Mouse (Mus musculus) neural tube, embryonic 11.5 days (tissue): ENCODE data around the gene Slc5a8. TPM values are rescaled to one million over a fixed set of nuclear protein-coding genes. Genes with fewer than 3 reads are reported as not detected.

Experiments used
- ATAC-seq: fragments of 200-750 bp; cut with Nextera tagmentation; 2 replicates; pipeline ENCODE4 v1.8.0; 2017; ENCODE audit warnings: moderate number of reproducible peaks, mild to moderate bottlenecking, moderate TSS enrichment, moderate library complexity; ENCODE audit not compliant: insufficient read depth, low FRiP score, low TSS enrichment
- DNase-seq: peaks from one replicate; pipeline ENCODE4 v3.0.0-alpha.2; 2015; ENCODE audit warnings: low spot score
- H3K27ac ChIP-seq: fragments of 300-500 bp; sonication (generic); 2 replicates; pipeline ENCODE4 v1.5.1; 2014; ENCODE audit warnings: low read depth, mild to moderate bottlenecking, low read length
- H3K27me3 ChIP-seq: fragments of 300-500 bp; sonication (generic); 2 replicates; pipeline ENCODE4 v1.6.1; 2014; ENCODE audit warnings: mild to moderate bottlenecking, low read length, mixed read lengths; ENCODE audit not compliant: control insufficient read depth, insufficient read depth
- H3K36me3 ChIP-seq: fragments of 300-500 bp; sonication (generic); 2 replicates; pipeline ENCODE4 v1.6.1; 2014; ENCODE audit warnings: mild to moderate bottlenecking, low read length, moderate library complexity, mixed read lengths; ENCODE audit not compliant: control insufficient read depth, insufficient read depth
- H3K4me1 ChIP-seq: fragments of 300-500 bp; sonication (generic); 2 replicates; pipeline ENCODE4 v1.6.1; 2014; ENCODE audit warnings: low read length, mixed read lengths; ENCODE audit not compliant: control insufficient read depth, insufficient read depth
- H3K4me2 ChIP-seq: fragments of 300-500 bp; sonication (generic); 2 replicates; pipeline ENCODE4 v1.6.1; 2014; ENCODE audit warnings: low read depth, mild to moderate bottlenecking, moderate library complexity
- H3K4me3 ChIP-seq: fragments of 300-500 bp; sonication (generic); 2 replicates; pipeline ENCODE4 v1.5.1; 2014; ENCODE audit warnings: low read depth, low read length
- H3K9ac ChIP-seq: fragments of 300-500 bp; sonication (generic); 2 replicates; pipeline ENCODE4 v1.6.1; 2014; ENCODE audit warnings: mild to moderate bottlenecking, low read length
- H3K9me3 ChIP-seq: fragments of 300-500 bp; sonication (generic); 2 replicates; pipeline ENCODE4 v1.6.1; 2016; ENCODE audit warnings: low read length; ENCODE audit not compliant: control insufficient read depth
- WGBS: fragments of 180-500 bp; shearing (Covaris S2); extraction: QIAGEN DNeasy Blood & Tissue Kit; methylation state at CpG from one replicate; pipeline ENCODE4 v1.1.7; 2014; 5-methylcytosine and 5-hydroxymethylcytosine counted together
- polyA plus RNA-seq: library from polyadenylated mRNA; unstranded; fragments of >200 nt; fragmentation: Nextera tagmentation; extraction: Ambion mirVana; gene quantifications from 2 replicates; pipeline ENCODE4 v1.2.1, GENCODE M21; 2014

The Slc5a8 gene
- polyA plus RNA-seq: 0.07 TPM in 1 of 2 replicates, not detected in the other

DNA sequence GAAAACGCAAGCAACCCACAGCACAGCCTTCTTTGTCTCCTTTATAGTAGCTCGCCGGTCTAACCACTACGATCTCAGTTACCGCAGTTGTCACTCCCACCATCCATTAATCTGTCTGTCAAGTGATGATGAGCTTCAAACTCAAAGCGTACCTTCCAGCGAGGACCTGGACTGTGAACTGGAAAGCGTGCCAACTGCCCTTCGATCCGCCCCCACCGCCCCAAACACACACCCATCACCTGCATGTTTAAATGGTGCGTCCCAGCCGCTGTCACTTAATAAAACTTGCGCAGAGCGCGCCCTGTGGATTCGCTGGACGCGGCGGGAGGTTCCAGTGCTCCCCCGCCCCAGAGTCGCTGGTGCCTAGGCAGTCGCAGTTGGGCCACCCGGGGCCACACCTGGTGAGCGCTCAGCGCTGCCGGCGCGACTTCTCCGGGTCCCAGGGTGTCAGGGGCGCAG, at the start of gene Slc5a8:
Gene Slc5a8 (plus strand): TSS at position 361 of the 459 bp plus-strand sequence.
- Histone ChIP-seq H3K9me3 (no peaks in the 10 kb centered on the region), H3K4me2 (peak within 1 kb of the TSS; percentile 39), H3K4me1 (peaks cover 5% of the 10 kb centered on the region; the same call in 1 of the 2 replicates), H3K9ac (no peak within 1 kb of the TSS), H3K27me3 (peaks cover 15% of the 10 kb centered on the region), H3K36me3 (no peaks in the 10 kb centered on the region), H3K4me3 (peak within 1 kb of the TSS; percentile 16; the same call in 1 of the 2 replicates), H3K27ac (no peak within 1 kb of the TSS)
- ATAC-seq (no peak), DNase-seq (no peak)
- 3% methylated on average over 31 of the region's 31 CpGs for WGBS

- Histone ChIP-seq H3K4me3 (no peak overlapping the region), H3K27ac (no peak overlapping the region), H3K36me3 (no peaks in the 10 kb centered on the region), H3K9ac (no peak overlapping the region), H3K9me3 (no peaks in the 10 kb centered on the region), H3K4me2 (no peak overlapping the region), H3K27me3 (no peaks in the 10 kb centered on the region), H3K4me1 (no peaks in the 10 kb centered on the region)
- no peak for DNase-seq
- no peak for ATAC-seq
- 82% methylated on average over 7 of the region's 7 CpGs for WGBS
Observed at GRCm38 (mm10) chr10:88848876-88849476, 36.8 kb upstream of the Slc5a8 start.

DNA sequence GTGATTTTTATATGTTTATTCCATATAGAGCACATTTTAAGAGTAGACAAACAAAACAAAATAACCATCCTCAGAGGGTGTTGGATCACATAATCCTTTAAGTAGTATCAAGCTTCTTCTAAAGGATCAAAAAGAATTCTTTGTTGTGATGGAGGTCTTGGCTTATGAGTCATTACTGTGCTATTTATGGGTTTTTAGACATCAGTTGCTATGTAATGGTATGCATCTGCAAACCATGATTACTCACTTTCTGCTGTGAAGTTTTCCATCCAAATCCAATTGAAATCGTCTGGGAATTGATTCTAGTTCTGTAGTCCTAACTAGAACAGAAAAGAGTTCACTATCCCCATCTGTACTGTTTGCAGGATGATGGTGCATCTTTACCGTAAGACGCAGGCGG, 35.8 kb upstream of the Slc5a8 start:
- 90% methylated on average over 4 of the region's 4 CpGs for WGBS
- DNase-seq: no peak
- Histone ChIP-seq H3K9me3 (no peaks in the 10 kb centered on the region), H3K4me2 (no peak overlapping the region), H3K9ac (no peak overlapping the region), H3K27me3 (no peaks in the 10 kb centered on the region), H3K4me3 (no peak overlapping the region), H3K4me1 (no peaks in the 10 kb centered on the region), H3K36me3 (no peaks in the 10 kb centered on the region), H3K27ac (no peak overlapping the region)
- no peak for ATAC-seq

DNA sequence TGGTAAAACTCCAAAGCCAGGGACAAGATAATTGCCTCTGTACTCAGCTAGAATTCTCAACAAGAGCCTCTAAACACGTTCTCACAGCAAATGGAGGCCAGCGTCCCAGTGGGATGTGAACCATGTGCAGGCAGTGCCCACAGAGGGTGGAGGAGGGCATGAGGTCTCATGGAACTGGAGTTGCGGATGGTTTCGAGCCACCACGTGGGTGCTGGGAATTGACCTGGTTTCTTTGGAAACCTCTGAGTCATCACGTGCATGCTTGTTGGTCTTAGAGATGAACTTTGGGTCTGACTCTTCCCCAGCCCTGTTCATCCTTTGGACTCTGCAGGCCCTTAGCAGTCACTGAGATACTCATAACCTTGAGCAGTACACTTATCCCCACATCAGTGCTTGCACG, 32.5 kb upstream of the Slc5a8 start:
- no peak for DNase-seq
- no peaks in the 10 kb centered on the region for H3K36me3 ChIP-seq
- no peaks in the 10 kb centered on the region for H3K9me3 ChIP-seq
- H3K9ac ChIP-seq: no peak overlapping the region
- H3K27me3 ChIP-seq: no peaks in the 10 kb centered on the region
- ATAC-seq: no peak
- no peak overlapping the region for H3K4me2 ChIP-seq
- no peak overlapping the region for H3K4me3 ChIP-seq
- H3K4me1 ChIP-seq: no peaks in the 10 kb centered on the region
- H3K27ac ChIP-seq: no peak overlapping the region
- WGBS: 88% methylated on average over 7 of the region's 7 CpGs

- Histone ChIP-seq H3K9me3 (no peaks in the 10 kb centered on the region), H3K4me3 (no peak overlapping the region), H3K36me3 (no peaks in the 10 kb centered on the region), H3K4me1 (no peaks in the 10 kb centered on the region), H3K27ac (no peak overlapping the region), H3K27me3 (no peaks in the 10 kb centered on the region), H3K9ac (no peak overlapping the region), H3K4me2 (no peak overlapping the region)
- DNase-seq (no peak), ATAC-seq (no peak)
- 76% methylated on average over 3 of the region's 3 CpGs for WGBS
Observed at GRCm38 (mm10) chr10:88860911-88861310, 24.9 kb upstream of the Slc5a8 start.

DNA sequence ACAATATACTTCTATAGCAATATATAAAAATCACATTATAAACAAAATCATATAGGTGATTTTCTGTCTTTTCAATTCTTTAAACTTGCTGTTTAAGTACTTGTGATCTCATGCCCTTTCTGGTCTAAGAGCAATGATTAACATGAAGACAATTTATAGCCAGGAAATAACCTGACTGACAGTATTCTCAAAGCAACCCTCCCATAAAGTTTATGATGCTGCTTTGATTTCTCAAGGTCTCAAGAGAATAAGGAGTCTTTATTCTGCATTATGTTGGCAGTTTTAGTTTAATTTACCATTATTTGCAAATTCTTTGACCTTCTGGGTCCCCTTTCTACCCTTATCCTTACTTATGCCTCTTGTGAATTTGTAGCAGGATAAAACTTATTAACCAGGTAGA, 24.4 kb upstream of the Slc5a8 start:
- H3K9ac ChIP-seq: no peak overlapping the region
- no peak for ATAC-seq
- no peak overlapping the region for H3K4me2 ChIP-seq
- H3K4me1 ChIP-seq: no peaks in the 10 kb centered on the region
- H3K9me3 ChIP-seq: no peaks in the 10 kb centered on the region
- no peaks in the 10 kb centered on the region for H3K27me3 ChIP-seq
- H3K27ac ChIP-seq: no peak overlapping the region
- no peak overlapping the region for H3K4me3 ChIP-seq
- H3K36me3 ChIP-seq: no peaks in the 10 kb centered on the region
- DNase-seq: no peak

- Histone ChIP-seq H3K36me3 (no peaks in the 10 kb centered on the region), H3K27ac (no peak overlapping the region), H3K9ac (no peak overlapping the region), H3K4me2 (no peak overlapping the region), H3K4me1 (no peaks in the 10 kb centered on the region), H3K27me3 (no peaks in the 10 kb centered on the region), H3K9me3 (no peaks in the 10 kb centered on the region), H3K4me3 (no peak overlapping the region)
- WGBS: 90% methylated on average over 5 of the region's 5 CpGs
- ATAC-seq: no peak
- no peak for DNase-seq
Observed at GRCm38 (mm10) chr10:88862293-88862692, 23.5 kb upstream of the Slc5a8 start.

DNA sequence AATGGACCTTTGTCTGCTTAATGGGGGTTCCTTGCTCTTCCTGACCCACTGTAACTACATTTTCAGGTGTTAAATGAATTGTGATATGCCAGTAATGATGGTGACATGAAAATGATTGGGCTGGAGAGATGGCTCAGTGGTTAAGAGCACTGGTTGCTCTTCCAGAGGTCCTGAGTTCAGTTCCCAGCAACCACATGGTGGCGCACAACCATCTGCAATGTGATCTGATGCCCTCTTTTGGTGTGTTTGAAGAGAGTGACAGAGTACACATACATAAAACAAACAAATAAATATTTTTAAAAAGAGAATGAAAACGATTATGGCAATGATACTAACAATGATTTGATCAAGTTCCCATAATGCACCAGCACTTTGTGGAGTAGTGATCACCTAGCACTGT, 19.8 kb upstream of the Slc5a8 start:
- H3K27me3 ChIP-seq: no peaks in the 10 kb centered on the region
- H3K9ac ChIP-seq: no peak overlapping the region
- ATAC-seq: no peak
- DNase-seq: no peak
- H3K4me3 ChIP-seq: no peak overlapping the region
- H3K4me2 ChIP-seq: no peak overlapping the region
- WGBS: 66% methylated on average over 2 of the region's 2 CpGs
- no peaks in the 10 kb centered on the region for H3K9me3 ChIP-seq
- no peak overlapping the region for H3K27ac ChIP-seq
- no peaks in the 10 kb centered on the region for H3K36me3 ChIP-seq
- no peaks in the 10 kb centered on the region for H3K4me1 ChIP-seq

DNA sequence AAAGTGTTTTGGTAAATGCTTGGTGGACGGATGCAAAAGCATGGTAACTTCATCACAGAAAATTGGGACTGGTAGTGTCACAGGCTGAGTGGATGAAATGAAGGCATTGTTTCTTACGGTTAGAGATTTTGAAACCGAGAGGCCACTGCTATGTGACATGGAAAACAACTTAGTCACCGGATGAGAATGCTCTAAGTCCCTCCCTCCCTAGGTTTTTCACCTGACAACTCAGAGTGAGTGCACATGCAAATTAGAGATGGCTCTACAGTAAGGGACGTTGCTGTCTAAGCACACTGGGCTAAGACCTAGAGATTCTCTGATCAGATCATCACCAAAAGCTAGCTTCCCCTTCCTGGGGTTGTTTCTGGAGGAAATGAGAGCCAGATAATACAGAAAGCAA, 10.9 kb upstream of the Slc5a8 start:
- Histone ChIP-seq H3K4me2 (no peak overlapping the region), H3K27me3 (no peaks in the 10 kb centered on the region), H3K36me3 (no peaks in the 10 kb centered on the region), H3K4me1 (no peaks in the 10 kb centered on the region), H3K27ac (no peak overlapping the region), H3K9ac (no peak overlapping the region), H3K9me3 (no peaks in the 10 kb centered on the region), H3K4me3 (no peak overlapping the region)
- DNase-seq (no peak), ATAC-seq (no peak)
- whole genome bisulfite sequencing: 68% methylated on average over 5 of the region's 5 CpGs
